Mouse (Mus musculus): ENCODE results near the gene Oxsr1.
"Not testable (repeated sequence)": the region's sequence is repeated elsewhere in the genome, so short reads cannot be mapped to it uniquely, and the experiment has no call there.

The Oxsr1 gene

GRCm38 (mm10) chr9:119322289-119323259, at the start of gene Oxsr1:
Oxsr1 (minus strand) TSS chr9:119322427.
- peak; percentile 96 to 98 for DNase-seq

DNA sequence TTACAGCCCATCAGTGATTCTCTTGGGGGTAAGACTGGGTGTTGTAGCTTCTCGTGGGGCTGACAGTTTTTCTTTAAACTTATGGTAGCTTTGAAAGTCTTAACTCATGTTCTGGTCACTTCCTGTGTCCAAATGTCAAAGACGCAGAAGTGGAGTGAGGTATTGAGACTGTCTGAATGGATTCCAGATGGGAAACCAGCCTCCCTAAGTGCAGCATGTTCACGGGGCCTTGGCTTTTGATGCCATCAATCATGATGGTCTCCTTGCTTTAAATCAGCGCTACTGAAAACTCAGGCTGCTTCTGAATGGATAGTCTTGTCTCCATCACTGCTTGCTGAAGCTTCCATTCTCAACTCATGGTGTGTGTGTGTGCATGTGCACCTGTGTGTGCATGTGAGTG, 49.0 kb upstream of the Oxsr1 start:
- no peak for DNase-seq

DNA sequence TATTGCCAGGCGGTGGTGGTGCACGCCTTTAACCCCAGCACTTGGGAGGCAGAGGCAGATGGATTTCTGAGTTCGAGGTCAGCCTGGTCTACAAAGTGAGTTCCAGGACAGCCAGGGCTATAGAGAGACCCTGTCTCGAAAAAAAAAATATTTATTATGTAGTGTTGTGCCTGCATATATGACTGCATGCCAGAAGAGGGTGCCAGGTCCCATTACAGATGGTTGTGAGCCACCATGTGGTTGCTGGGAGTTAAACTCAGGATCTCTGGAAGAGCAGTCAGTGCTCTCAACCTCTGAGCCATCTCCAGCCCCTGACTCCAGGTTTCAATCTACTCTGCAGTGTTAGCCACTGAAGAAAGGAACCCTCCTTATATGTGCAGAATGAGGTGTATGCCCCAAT, 48.5 kb upstream of the Oxsr1 start:
- DNase-seq = not testable (repeated sequence)

- no peak for DNase-seq
Measured at GRCm38 (mm10) chr9:119368367-119368766, 46.1 kb upstream of the Oxsr1 start.

- no peak for DNase-seq
Measured at GRCm38 (mm10) chr9:119365284-119365683, 43.1 kb upstream of the Oxsr1 start, which contains the start of gene Slc22a14. Slc22a14 (minus strand) TSS chr9:119365553.

DNA sequence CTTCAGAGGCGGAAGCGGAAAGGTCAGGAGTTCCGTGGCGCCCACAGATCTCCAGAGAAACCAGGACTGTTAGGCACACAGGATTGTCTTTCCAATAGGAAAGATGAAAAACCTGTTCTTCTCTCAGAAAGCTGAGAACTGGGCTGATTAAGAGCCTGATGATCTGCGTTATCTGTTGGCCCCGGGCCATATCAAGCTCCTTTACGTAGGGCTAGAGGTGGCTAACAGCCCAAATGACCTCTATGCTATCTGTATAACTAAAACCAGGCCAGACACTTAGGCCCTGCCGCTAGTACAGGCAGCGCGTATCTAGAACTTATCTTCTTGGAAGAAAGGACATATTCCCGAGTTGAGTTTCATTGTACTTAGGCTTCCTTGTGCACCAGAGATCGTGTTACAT, 41.0 kb upstream of the Oxsr1 start:
- DNase-seq = no peak

DNA sequence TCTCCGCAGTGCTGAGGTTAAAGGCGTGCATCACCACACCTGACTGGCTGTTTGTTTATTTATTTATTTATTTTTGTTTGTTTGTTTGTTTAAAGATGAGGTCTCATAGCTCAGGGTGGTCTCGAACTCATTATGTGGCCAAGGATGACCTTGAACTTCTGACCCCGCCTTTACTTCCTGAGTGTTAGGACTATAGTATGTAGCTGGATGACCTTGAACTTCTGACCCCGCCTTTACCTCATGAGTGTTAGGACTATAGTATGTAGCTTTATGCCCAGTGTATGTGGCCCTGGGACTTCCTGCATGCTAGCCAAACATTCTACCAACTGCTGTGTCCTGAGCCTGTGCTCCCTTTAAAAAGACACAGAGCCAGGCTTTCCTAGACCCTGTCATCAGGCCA, 39.2 kb upstream of the Oxsr1 start:
- no peak for DNase-seq

DNA sequence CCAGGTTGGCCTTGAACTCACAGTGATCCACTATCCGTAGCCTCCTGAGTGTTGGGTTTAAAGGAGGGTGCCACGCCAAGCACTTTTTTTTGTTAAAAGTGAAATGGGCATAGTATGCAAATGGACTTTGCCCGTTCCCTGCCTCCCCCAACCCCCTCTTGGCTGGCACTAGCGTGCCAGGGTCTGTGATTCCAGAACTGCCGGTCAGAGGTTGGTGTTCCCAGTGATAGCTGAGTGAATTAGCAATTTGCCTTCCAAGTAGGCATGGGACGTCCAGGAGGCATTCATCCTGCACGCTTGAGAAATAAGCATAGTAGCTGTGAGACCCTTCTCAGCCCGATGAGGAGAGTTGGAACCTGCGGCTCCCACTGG, 35.8 kb upstream of the Oxsr1 start:
- DNase-seq = no peak

DNA sequence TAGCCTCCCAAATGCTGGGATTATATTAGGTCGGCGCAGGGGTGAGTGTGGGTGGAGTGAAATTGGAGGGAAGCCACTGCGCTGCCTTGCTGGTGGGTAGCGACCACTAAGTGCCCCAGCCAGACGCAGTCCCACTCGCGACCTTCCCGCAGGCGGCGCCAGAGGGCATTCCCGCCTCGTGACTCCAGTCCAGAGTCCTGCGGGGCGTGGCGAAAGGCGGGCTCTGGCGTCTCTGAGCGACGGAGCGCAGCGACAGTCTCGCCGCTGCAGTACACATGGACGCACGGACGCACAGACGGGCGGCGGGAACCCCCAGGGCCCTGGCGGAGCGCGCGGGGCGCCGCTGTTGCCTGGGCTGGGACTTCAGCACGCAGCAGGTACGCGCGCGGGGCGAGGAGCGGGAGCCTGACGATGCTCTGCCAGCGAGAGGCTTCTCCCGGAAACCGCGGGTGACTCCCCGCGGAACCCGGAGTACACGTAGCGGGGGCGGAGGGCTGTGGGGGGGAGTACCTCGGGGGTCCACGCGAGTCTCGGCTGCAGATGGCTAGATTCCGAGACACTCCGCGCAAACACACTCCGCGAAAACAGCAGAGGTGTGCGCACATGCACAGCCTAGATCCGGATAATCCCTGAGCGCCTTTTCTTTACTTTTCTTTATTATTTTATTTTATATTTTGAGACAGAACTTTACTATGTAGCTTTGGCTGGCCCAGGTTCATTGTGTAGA, 35.3 kb upstream of the Oxsr1 start, which contains the start of gene Xylb:
Gene Xylb (plus strand): TSS at position 51 of the 727 bp plus-strand sequence.
- DNase-seq = peak; percentile 77 to 92

DNA sequence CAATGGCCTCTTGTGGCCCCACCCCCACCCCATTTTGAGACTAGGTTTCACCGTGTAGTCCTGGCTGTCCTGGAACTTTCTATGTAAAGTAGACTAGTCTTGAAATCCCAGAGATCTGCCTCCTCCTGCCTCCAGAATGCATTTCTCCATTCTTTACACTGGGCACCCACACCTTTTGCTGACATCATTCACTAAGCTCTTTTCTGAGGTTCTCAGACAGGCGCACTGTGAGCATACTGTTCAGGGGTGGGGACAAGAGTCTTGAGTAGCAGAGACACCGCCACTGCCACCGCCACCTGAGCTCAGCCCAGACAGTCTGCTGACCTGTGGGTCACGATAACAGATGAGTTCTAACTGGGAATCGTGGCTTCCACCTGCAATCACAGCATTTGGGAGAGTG, 33.7 kb upstream of the Oxsr1 start:
- no peak for DNase-seq

DNA sequence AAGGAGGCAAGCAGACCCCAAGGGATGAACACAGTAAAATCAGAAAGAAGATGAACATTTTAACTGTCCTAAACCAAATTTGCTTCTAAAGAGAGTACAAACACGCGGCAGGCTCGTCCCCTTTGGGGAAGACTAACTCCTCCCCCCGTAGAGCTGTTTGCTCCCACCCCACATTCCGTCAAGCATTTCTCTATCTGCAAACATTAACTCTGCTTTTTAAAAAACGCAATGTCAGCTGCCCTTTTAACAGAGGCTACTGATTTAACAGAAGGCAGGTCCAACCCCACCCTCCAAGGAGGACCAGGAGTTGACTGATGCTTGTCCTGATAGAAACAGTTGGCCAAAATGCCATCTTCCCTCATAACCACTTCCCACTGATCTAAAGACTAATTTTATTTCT, 31.7 kb upstream of the Oxsr1 start:
- no peak for DNase-seq

GRCm38 (mm10) chr9:119352060-119352459, 29.8 kb upstream of the Oxsr1 start:
- peak; percentile 53 to 80 for DNase-seq

- DNase-seq = no peak
Measured at GRCm38 (mm10) chr9:119350947-119351705, 28.9 kb upstream of the Oxsr1 start.

DNA sequence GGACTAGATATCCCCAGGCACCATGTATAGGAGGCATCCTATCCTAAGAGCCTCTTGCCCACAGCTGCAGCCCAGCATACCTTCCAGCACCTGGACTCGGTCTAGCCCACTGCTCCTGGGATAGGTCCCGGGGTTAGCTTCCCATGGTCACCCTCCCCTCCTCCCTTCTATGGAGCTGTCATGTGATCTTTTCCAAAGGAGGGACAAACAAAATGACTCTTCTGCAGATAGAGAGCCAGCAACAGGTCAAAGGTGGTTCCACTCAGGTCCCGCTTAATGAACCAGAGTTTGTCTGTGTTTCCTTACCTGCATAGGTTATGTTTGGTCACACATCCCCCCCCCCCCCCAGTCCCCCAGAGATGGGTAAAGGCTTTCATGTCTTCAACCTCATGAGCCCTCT, 28.3 kb upstream of the Oxsr1 start:
- DNase-seq = no peak

DNA sequence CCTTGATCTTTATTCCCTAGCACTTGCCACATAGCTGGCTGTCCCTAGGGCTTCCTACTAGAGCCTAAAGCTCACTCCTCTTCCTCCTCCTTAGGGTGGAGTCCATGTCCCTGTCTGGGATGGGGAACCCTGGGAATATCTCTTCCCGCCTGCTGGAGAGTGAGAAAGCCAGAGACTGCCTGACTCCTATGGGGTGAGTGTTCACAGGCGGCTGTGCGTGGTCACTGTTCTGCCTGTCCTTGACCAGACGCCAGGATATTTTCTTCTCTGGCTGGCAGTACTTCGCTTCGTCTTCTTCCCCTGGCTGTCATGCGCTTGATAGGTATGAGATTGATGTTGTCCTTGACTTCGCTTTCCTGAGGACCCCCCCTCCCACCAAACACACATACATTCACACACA, 24.1 kb upstream of the Oxsr1 start:
- DNase-seq = no peak

DNA sequence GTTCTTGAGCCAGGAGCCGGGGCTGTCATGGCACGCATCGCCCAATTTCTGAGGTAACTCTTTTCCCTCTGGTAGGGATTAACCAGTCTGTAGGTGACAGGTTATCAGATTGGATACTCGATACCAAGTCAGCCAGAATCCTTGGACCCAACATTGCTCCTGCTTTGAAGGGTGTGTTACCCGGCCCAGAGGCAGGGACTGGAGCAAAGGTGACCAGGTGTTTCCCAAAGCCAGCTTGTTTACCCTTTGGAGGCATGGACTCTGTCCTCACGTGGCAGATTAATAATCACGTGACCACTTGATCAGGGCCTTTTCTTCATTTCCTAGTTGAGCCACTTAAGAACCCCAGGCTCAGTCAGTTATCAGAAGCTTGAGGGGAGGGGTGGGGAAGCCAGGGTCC, 20.5 kb upstream of the Oxsr1 start:
- no peak for DNase-seq

- DNase-seq = peak; percentile 87 to 88
Measured at GRCm38 (mm10) chr9:119340909-119341816, 18.9 kb upstream of the Oxsr1 start, which contains the start of gene Myd88. Myd88 (minus strand) TSS chr9:119341411.

DNA sequence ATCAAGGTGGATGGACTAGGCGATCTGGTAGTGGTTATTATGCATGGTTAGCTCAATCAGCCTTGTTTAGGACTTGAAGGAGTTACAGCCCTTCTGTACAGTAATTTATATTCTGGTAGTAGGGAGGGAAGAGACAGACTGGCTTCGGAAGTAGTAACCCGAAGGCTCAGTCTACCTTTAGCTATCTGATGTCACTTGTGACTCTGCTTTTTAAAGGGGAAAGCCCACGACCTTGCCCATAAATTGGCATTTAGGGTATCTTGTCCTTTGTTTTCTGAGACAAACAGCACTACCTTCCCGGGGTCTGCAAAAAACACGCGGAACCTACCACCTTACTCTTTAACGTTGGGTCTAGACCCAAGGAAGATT, 18.0 kb upstream of the Oxsr1 start:
- no peak for DNase-seq

- DNase-seq = peak; percentile 54 to 68
Measured at GRCm38 (mm10) chr9:119339558-119340211, 17.5 kb upstream of the Oxsr1 start, which contains the start of gene Acaa1a. Acaa1a (plus strand) TSS chr9:119339676.

DNA sequence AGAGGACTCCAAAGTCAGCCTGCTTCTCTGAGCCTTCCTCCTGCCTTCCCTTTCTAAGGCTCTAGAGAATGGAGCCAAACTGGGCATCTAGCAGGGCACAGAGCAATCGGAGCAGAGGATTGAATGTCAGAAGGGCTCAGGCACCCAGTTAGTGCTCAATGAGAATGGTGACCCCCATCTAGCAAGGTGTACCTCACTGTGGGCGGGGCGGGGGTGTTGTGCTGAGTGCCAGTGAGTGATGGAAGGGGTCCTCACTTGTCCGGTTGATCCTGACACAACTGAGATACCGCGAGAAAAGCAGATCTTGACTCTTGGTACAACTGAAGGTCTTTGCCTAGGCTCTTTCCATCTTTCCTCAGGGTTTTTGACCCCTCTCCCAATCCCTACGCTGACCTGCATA, 16.9 kb upstream of the Oxsr1 start:
- no peak for DNase-seq

- no peak for DNase-seq
Measured at GRCm38 (mm10) chr9:119338350-119338749, 16.1 kb upstream of the Oxsr1 start.
